Mouse (Mus musculus) myocyte (in vitro differentiated cells): ENCODE measurements around the gene Cenpp.

ENCODE experiments used
- CEBPB ChIP-seq: IDR thresholded peaks from 2 replicates; pipeline ENCODE4 v1.6.1; 2011; ENCODE audit warnings: mild to moderate bottlenecking, moderate library complexity; ENCODE audit not compliant: poor library complexity, insufficient read depth, severe bottlenecking
- E2F4 ChIP-seq: IDR thresholded peaks from one replicate; pipeline ENCODE4 v1.6.1; 2011; ENCODE audit warnings: mild to moderate bottlenecking, control low read depth, moderate library complexity; ENCODE audit not compliant: insufficient read depth
- POLR2A ChIP-seq: IDR thresholded peaks from one replicate; pipeline ENCODE4 v1.6.1; 2011; ENCODE audit warnings: low read depth, mild to moderate bottlenecking, control low read depth, moderate library complexity; ENCODE audit not compliant: insufficient read length
- USF1 ChIP-seq: IDR thresholded peaks from one replicate; pipeline ENCODE4 v1.6.1; 2011; ENCODE audit warnings: low read depth, mild to moderate bottlenecking, control low read depth, moderate library complexity

DNA sequence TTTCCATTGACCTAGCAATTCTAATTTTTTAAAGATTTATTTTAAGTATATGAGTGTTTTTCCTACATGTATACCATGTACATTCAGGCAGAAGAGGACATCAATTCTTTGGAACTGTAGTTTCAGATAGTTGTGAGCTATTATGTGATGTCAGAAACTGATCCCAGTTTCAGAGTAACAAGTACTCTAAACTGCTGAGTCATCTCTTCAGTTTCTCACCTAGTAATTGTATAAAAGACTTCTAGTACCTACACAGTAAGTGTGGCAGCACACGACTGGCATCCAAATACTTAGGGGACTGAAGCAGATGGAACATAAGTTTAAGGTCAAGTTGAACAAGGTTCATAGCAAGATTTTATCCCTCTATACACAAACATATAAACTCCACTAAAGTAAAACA is 6.6 kb downstream of the Cenpp start:
- no peak for TF ChIP-seq CEBPB
- TF ChIP-seq POLR2A: no peak
- no peak for TF ChIP-seq USF1
- TF ChIP-seq E2F4: no peak
